Mouse (Mus musculus) embryonic facial prominence, embryonic 12.5 days (tissue): ENCODE data around the gene Prox2. TPM values are rescaled to one million over a fixed set of nuclear protein-coding genes. Genes with fewer than 3 reads are reported as not detected.

Source experiments
- ATAC-seq: fragments of 200-750 bp; cut with Nextera tagmentation; 2 replicates; pipeline ENCODE4 v1.8.0; 2017; ENCODE audit not compliant: insufficient number of reproducible peaks, insufficient read depth, low FRiP score, low TSS enrichment
- H3K27ac ChIP-seq: fragments of 300-500 bp; sonication (generic); 2 replicates; pipeline ENCODE4 v1.5.1; 2016; ENCODE audit warnings: mild to moderate bottlenecking
- H3K27me3 ChIP-seq: fragments of 300-500 bp; sonication (generic); 2 replicates; pipeline ENCODE4 v1.6.1; 2016; ENCODE audit warnings: mild to moderate bottlenecking, moderate library complexity
- H3K36me3 ChIP-seq: fragments of 300-500 bp; sonication (generic); 2 replicates; pipeline ENCODE4 v1.6.1; 2016; ENCODE audit warnings: mild to moderate bottlenecking
- H3K4me1 ChIP-seq: fragments of 300-500 bp; sonication (generic); 2 replicates; pipeline ENCODE4 v1.6.1; 2016
- H3K4me2 ChIP-seq: fragments of 300-500 bp; sonication (generic); replicated peaks from 2 replicates; pipeline ENCODE4 v1.6.1; 2016; ENCODE audit warnings: mild to moderate bottlenecking, moderate library complexity
- H3K4me3 ChIP-seq: fragments of 300-500 bp; sonication (generic); 2 replicates; pipeline ENCODE4 v1.5.1; 2016; ENCODE audit warnings: mild to moderate bottlenecking
- H3K9ac ChIP-seq: fragments of 300-500 bp; sonication (generic); 2 replicates; pipeline ENCODE4 v1.6.1; 2016; ENCODE audit warnings: mild to moderate bottlenecking, moderate library complexity
- H3K9me3 ChIP-seq: fragments of 300-500 bp; sonication (generic); 2 replicates; pipeline ENCODE4 v1.6.1; 2016; ENCODE audit warnings: mild to moderate bottlenecking, moderate library complexity
- WGBS: fragments of 180-500 bp; shearing (Covaris S2); methylation state at CpG from one replicate; pipeline ENCODE4 v1.1.7; 2016; 5-methylcytosine and 5-hydroxymethylcytosine counted together
- polyA plus RNA-seq: library from polyadenylated mRNA; unstranded; fragments of >200 nt; fragmentation: Nextera tagmentation; extraction: Ambion mirVana; gene quantifications from 2 replicates; pipeline ENCODE4 v1.2.1, GENCODE M21; 2016

Gene Prox2
- polyA plus RNA-seq, 1 experiment from 2014 or later, result 4.4 TPM

DNA sequence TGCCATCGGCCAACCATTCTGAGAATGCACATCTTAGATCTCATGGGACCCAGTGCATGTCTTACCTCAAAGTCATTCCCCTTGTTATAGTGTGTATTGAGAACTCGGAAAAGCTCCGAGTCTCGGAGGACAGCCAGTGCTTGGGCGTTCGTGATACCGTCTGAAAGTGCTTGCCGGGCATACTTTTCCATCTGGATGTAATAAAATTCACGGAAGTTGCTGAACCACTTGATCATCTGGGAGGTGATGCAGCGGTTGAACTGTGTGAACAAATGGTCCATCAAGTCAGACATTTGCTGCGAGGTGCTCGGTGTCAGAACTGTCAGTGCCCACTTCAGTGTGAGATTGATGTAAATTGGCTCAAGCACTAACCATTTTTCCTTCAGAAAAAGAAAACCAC is 22.7 kb downstream of the Prox2 start:
- H3K9me3 ChIP-seq, result no peaks in the 10 kb centered on the region
- H3K4me2 ChIP-seq, result no peak overlapping the region
- 64% methylated on average over 12 of the region's 12 CpGs for WGBS
- no peak overlapping the region for H3K4me3 ChIP-seq
- no peaks in the 10 kb centered on the region for H3K4me1 ChIP-seq
- H3K36me3 ChIP-seq, result peaks cover 33% of the 10 kb centered on the region
- no peak overlapping the region for H3K27ac ChIP-seq
- no peak overlapping the region for H3K9ac ChIP-seq
- no peaks in the 10 kb centered on the region for H3K27me3 ChIP-seq
- ATAC-seq, result no peak

DNA sequence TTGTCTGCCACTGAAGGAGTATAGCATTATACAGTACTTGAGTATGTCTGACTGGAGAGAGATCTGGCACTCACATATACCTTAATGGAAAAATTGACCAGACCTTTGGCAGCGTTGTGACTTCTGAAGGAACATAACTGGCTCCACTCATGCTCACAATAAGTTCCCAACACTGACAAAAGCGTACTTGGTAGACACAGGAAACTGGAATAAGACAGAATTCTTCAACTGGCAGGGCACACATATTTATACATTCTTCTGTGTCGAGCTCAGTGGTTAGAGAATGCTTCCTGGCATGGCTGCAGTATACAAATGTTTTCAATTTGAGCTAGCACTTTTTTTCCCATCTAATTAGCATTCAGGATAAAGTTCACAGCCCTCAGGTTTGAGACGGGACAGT is 25.6 kb downstream of the Prox2 start:
- ATAC-seq, result no peak
- H3K27me3 ChIP-seq, result no peaks in the 10 kb centered on the region
- 72% methylated on average over 4 of the region's 4 CpGs for WGBS

DNA sequence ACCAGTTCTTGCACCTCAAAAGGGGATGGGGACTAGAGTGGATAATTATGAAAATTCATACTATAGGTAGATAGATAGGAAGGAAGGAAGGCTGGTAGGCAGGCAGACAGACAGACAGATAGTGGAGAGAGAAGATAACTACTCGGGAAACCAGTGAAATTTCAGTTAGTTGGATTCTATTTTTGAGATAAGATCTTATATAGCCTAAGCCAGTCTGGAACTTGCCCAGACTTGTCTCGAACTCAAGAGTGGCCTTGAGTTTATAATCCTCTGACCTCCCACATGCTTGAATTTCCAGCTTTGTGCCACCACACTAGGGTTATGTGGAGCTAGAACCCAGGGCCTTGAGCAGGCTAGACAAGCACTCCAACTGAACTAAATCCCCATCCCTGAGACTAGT is 26.3 kb downstream of the Prox2 start:
- H3K4me1 ChIP-seq, result no peaks in the 10 kb centered on the region
- H3K27ac ChIP-seq, result no peak overlapping the region
- H3K9me3 ChIP-seq, result no peaks in the 10 kb centered on the region
- no peak for ATAC-seq
- no peaks in the 10 kb centered on the region for H3K27me3 ChIP-seq
- H3K4me3 ChIP-seq, result no peak overlapping the region
- 85% methylated on average over 2 of the region's 2 CpGs for WGBS
- H3K4me2 ChIP-seq, result no peak overlapping the region
- H3K9ac ChIP-seq, result no peak overlapping the region
- peaks cover 28% of the 10 kb centered on the region for H3K36me3 ChIP-seq

More for the DNA sequence above, 25.6 kb downstream of the Prox2 start:
- Histone ChIP-seq H3K36me3 (peaks cover 35% of the 10 kb centered on the region), H3K27ac (no peak overlapping the region), H3K9me3 (no peaks in the 10 kb centered on the region), H3K9ac (no peak overlapping the region), H3K4me1 (no peaks in the 10 kb centered on the region), H3K4me2 (no peak overlapping the region), H3K4me3 (no peak overlapping the region)

DNA sequence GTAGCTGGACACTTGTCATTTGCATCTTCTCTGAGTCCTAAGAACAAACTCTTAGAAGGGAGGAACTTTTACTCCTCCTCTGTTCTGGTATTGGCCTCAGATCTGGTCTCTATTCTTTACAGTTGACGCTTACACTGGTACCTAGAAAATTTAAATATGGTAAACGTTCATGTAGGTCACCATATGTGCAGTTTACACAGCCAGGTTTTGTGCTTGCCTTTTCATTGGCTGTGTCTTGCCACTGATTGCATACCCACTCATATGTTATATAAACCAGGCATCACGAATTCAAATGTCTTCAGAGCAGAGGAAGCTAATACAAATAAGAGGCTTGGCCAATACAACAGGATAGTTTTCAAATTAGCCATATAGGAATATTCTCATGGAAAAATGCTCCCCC is 33.5 kb downstream of the Prox2 start:
- Histone ChIP-seq H3K9ac (no peak overlapping the region), H3K27me3 (no peaks in the 10 kb centered on the region), H3K4me2 (no peak overlapping the region), H3K9me3 (no peaks in the 10 kb centered on the region), H3K36me3 (peaks cover 24% of the 10 kb centered on the region), H3K4me3 (no peak overlapping the region), H3K4me1 (no peaks in the 10 kb centered on the region), H3K27ac (no peak overlapping the region)
- ATAC-seq, result no peak
- 83% methylated on average over 3 of the region's 3 CpGs for WGBS

DNA sequence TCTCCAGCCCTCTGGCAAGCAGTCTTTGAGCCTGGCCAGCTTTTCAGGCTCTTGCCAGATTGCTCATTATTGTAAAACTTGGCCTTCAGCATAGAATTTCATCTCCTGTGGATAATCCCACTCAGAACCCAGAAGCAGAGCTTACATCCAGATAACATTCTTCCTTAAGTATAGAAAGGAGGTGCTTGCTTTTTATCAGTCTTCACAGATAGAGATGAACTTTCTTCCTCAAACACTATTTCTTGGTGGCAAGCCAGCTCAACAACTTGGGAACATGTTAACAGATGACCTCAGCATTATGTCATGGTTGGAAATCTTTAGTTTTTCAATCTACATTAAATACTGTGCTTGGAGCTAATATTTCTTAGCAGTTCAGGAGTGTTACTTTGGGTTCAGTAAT is 39.5 kb downstream of the Prox2 start:
- H3K4me1 ChIP-seq, result no peaks in the 10 kb centered on the region
- no peaks in the 10 kb centered on the region for H3K9me3 ChIP-seq
- H3K36me3 ChIP-seq, result peaks cover 43% of the 10 kb centered on the region
- no peak for ATAC-seq
- H3K4me3 ChIP-seq, result no peak overlapping the region
- no peak overlapping the region for H3K27ac ChIP-seq
- H3K4me2 ChIP-seq, result no peak overlapping the region
- no peak overlapping the region for H3K9ac ChIP-seq
- H3K27me3 ChIP-seq, result no peaks in the 10 kb centered on the region

DNA sequence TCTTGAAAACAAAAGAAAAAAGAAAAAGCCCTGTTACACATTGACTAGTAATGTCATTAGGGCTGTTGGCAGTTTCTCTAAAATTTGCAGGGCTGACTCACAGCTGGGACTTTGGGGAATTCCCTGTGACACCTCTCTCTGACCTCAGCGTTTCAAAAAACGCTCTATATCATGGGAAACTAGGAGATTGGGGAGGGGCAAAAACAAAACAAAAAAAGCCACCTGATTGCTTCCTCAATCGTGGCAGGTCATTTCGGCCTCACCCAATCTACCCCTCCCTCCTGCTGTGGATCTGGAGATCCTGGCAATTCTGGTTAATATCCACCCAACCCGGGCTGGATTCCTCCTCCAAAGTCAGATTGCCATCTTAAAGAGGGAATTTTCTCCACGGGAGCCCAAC is 59.3 kb downstream of the Prox2 start:
- WGBS, result 81% methylated on average over 6 of the region's 6 CpGs
- ATAC-seq, result no peak
- Histone ChIP-seq H3K9me3 (no peaks in the 10 kb centered on the region), H3K4me2 (no peak overlapping the region), H3K9ac (no peak overlapping the region), H3K27me3 (no peaks in the 10 kb centered on the region), H3K4me1 (no peaks in the 10 kb centered on the region), H3K4me3 (no peak overlapping the region), H3K36me3 (peaks cover 62% of the 10 kb centered on the region), H3K27ac (no peak overlapping the region)

Other genes with a start within 250 kb of the Prox2 start
- gene Ltbp2, start 234.2 kb downstream of the Prox2 start, polyA plus RNA-seq, result 0.71 and 0.93 TPM in 2 replicates
- 142 and 152 TPM in 2 replicates for gene Fcf1, start 139.9 kb downstream of the Prox2 start, polyA plus RNA-seq
- 20.3 and 21.8 TPM in 2 replicates for gene Arel1, start 139.9 kb downstream of the Prox2 start, polyA plus RNA-seq
- gene Ylpm1, start 114.4 kb downstream of the Prox2 start, polyA plus RNA-seq, result 37.0 and 39.6 TPM in 2 replicates
- 110 and 117 TPM in 2 replicates for gene Dlst, start 74 bp upstream of the Prox2 start, polyA plus RNA-seq
- gene Rps6kl1, start 40.5 kb upstream of the Prox2 start, polyA plus RNA-seq, result 1.7 and 2.2 TPM in 2 replicates
- gene Pgf, start 67.0 kb upstream of the Prox2 start, polyA plus RNA-seq, result 15.4 and 19.1 TPM in 2 replicates
- gene Eif2b2, start 108.7 kb upstream of the Prox2 start, polyA plus RNA-seq, result 79.0 and 88.2 TPM in 2 replicates
- gene Mlh3, start 159.8 kb upstream of the Prox2 start, polyA plus RNA-seq, result 10.1 and 11.0 TPM in 2 replicates
- gene Acyp1, start 177.7 kb upstream of the Prox2 start, polyA plus RNA-seq, result 43.8 and 45.1 TPM in 2 replicates
- gene Zc2hc1c, start 177.8 kb upstream of the Prox2 start, polyA plus RNA-seq, result 0.78 and 1.1 TPM in 2 replicates
- 31.2 and 33.1 TPM in 2 replicates for gene Nek9, start 228.6 kb upstream of the Prox2 start, polyA plus RNA-seq